Mouse (Mus musculus) liver, embryonic 14.5 days (tissue): ENCODE data around the gene 2900011O08Rik. TPM values are rescaled to one million over a fixed set of nuclear protein-coding genes. Genes with fewer than 3 reads are reported as not detected.

ENCODE experiments used
- ATAC-seq: fragments of 200-750 bp; cut with Nextera tagmentation; 2 replicates; pipeline ENCODE4 v1.8.0; 2017; ENCODE audit warnings: moderate number of reproducible peaks, mild to moderate bottlenecking, moderate library complexity; ENCODE audit not compliant: insufficient read depth
- DNase-seq, 3 experiments: peaks; one replicate each; pipeline ENCODE4 v3.0.0-alpha.2; 2012 to 2013; ENCODE audit warnings: low read depth in 3 of 3, low spot score in 3 of 3
- H3K27ac ChIP-seq: fragments of 300-500 bp; sonication (generic); 2 replicates; pipeline ENCODE4 v1.5.1; 2014; ENCODE audit warnings: moderate library complexity, mild to moderate bottlenecking, control low read depth, inconsistent platforms
- H3K27me3 ChIP-seq: fragments of 300-500 bp; sonication (generic); 2 replicates; pipeline ENCODE4 v1.6.1; 2014; ENCODE audit warnings: mild to moderate bottlenecking, low read length, moderate library complexity; ENCODE audit not compliant: control insufficient read depth, insufficient read depth
- H3K36me3 ChIP-seq: fragments of 300-500 bp; sonication (generic); replicated peaks from 2 replicates; pipeline ENCODE4 v1.6.1; 2014; ENCODE audit warnings: low read depth; ENCODE audit not compliant: control insufficient read depth, insufficient read depth
- H3K4me1 ChIP-seq, 2 experiments: fragments of 200-500 bp in 1 of 2; fragments of 300-500 bp in 1 of 2; sonication (generic) in 1 of 2; replicated peaks; 2 replicates each; pipeline ENCODE4 v1.6.1; 2012 to 2014; ENCODE audit warnings: antibody characterized with exemption in 1 of 2, inconsistent platforms in 1 of 2, low read length in 1 of 2; ENCODE audit not compliant: control insufficient read depth in 2 of 2, insufficient read depth in 2 of 2
- H3K4me2 ChIP-seq: fragments of 300-500 bp; sonication (generic); 2 replicates; pipeline ENCODE4 v1.6.1; 2014; ENCODE audit warnings: low read depth, mild to moderate bottlenecking, control low read depth, moderate library complexity
- H3K4me3 ChIP-seq, 2 experiments: fragments of 200-500 bp in 1 of 2; fragments of 300-500 bp in 1 of 2; sonication (generic) in 1 of 2; 2 replicates each; pipeline ENCODE4 v1.5.1; 2012 to 2014; ENCODE audit warnings: low read depth in 2 of 2, low read length in 2 of 2, mild to moderate bottlenecking in 2 of 2, control low read depth in 1 of 2, inconsistent platforms in 1 of 2, moderate library complexity in 1 of 2; ENCODE audit not compliant: insufficient read depth in 1 of 2
- H3K9ac ChIP-seq: fragments of 300-500 bp; sonication (generic); replicated peaks from 2 replicates; pipeline ENCODE4 v1.6.1; 2014; ENCODE audit warnings: mild to moderate bottlenecking, control low read depth, moderate library complexity
- H3K9me3 ChIP-seq: fragments of 300-500 bp; sonication (generic); 2 replicates; pipeline ENCODE4 v1.6.1; 2016; ENCODE audit warnings: low read length, mixed read lengths; ENCODE audit not compliant: control insufficient read depth
- CTCF ChIP-seq: IDR thresholded peaks from 2 replicates; pipeline ENCODE4 v1.5.1; 2016; ENCODE audit warnings: antibody characterized with exemption, low read depth, control low read depth
- EP300 ChIP-seq: IDR thresholded peaks from 2 replicates; pipeline ENCODE4 v1.6.1; 2016; ENCODE audit warnings: antibody characterized with exemption, low read depth
- WGBS: fragments of 180-500 bp; shearing (Covaris S2); extraction: QIAGEN DNeasy Blood & Tissue Kit; methylation state at CpG from one replicate; pipeline ENCODE4 v1.1.7; 2014; ENCODE audit not compliant: insufficient replicate concordance; 5-methylcytosine and 5-hydroxymethylcytosine counted together
- polyA plus RNA-seq, 2 experiments: library from polyadenylated mRNA; depleted of rRNA in 1 of 2; stranded (reverse) in 1 of 2; unstranded in 1 of 2; fragments of >200 nt; fragmentation: Nextera tagmentation in 1 of 2; extraction: Ambion mirVana in 1 of 2; gene quantifications; 2 replicates each; pipeline versions ENCODE4 v1.2.1 to v1.2.3; 2012 to 2014

The 2900011O08Rik gene
- polyA plus RNA-seq, 2 experiments: 0.08 to 0.11 TPM

- H3K36me3 ChIP-seq: no peaks in the 10 kb centered on the region
- H3K27ac ChIP-seq: no peak overlapping the region
- no peak overlapping the region for H3K9ac ChIP-seq
- no peaks in the 10 kb centered on the region for H3K4me1 ChIP-seq
- no peak for TF ChIP-seq CTCF
- no peak for TF ChIP-seq EP300
- H3K4me3 ChIP-seq: no peak overlapping the region
- no peak overlapping the region for H3K4me2 ChIP-seq
- no peak for DNase-seq
- WGBS: 72% methylated on average over 2 of the region's 2 CpGs
- H3K27me3 ChIP-seq: no peaks in the 10 kb centered on the region
- H3K9me3 ChIP-seq: no peaks in the 10 kb centered on the region
- no peak for ATAC-seq
Observed at GRCm38 (mm10) chr16:14052221-14052620, 65.8 kb downstream of the 2900011O08Rik start.

GRCm38 (mm10) chr16:14053116-14053515 is 66.7 kb downstream of the 2900011O08Rik start:
- ATAC-seq (no peak), DNase-seq (no peak)
- no peaks in the 10 kb centered on the region for H3K36me3 ChIP-seq
- no peak overlapping the region for H3K4me2 ChIP-seq
- H3K9ac ChIP-seq: no peak overlapping the region
- no peaks in the 10 kb centered on the region for H3K9me3 ChIP-seq
- H3K4me3 ChIP-seq: no peak overlapping the region
- 63% methylated on average over 5 of the region's 5 CpGs for WGBS
- TF ChIP-seq CTCF (no peak), EP300 (no peak)
- H3K27ac ChIP-seq: no peak overlapping the region
- H3K27me3 ChIP-seq: no peaks in the 10 kb centered on the region
- no peaks in the 10 kb centered on the region for H3K4me1 ChIP-seq

GRCm38 (mm10) chr16:14055271-14055670 is 68.9 kb downstream of the 2900011O08Rik start:
- Histone ChIP-seq H3K9ac (no peak overlapping the region), H3K27me3 (no peaks in the 10 kb centered on the region), H3K4me3 (no peak overlapping the region), H3K4me1 (no peaks in the 10 kb centered on the region), H3K4me2 (no peak overlapping the region), H3K27ac (no peak overlapping the region), H3K9me3 (no peaks in the 10 kb centered on the region), H3K36me3 (no peaks in the 10 kb centered on the region)
- TF ChIP-seq EP300 (no peak), CTCF (no peak)
- ATAC-seq (no peak), DNase-seq (no peak)
- 60% methylated on average over 1 of the region's 1 CpGs for WGBS

GRCm38 (mm10) chr16:14056734-14057133 is 70.3 kb downstream of the 2900011O08Rik start:
- H3K4me1 ChIP-seq: no peaks in the 10 kb centered on the region
- H3K36me3 ChIP-seq: no peaks in the 10 kb centered on the region
- WGBS: 42% methylated on average over 4 of the region's 4 CpGs
- no peak overlapping the region for H3K4me2 ChIP-seq
- H3K4me3 ChIP-seq: no peak overlapping the region
- DNase-seq: no peak
- H3K9ac ChIP-seq: no peak overlapping the region
- TF ChIP-seq EP300: no peak
- TF ChIP-seq CTCF: no peak
- no peak for ATAC-seq
- no peaks in the 10 kb centered on the region for H3K27me3 ChIP-seq
- H3K9me3 ChIP-seq: no peaks in the 10 kb centered on the region
- H3K27ac ChIP-seq: no peak overlapping the region

- 24% methylated on average over 1 of the region's 1 CpGs for WGBS
- H3K27me3 ChIP-seq: no peaks in the 10 kb centered on the region
- DNase-seq (no peak), ATAC-seq (no peak)
- no peak overlapping the region for H3K9ac ChIP-seq
- no peaks in the 10 kb centered on the region for H3K9me3 ChIP-seq
- H3K4me3 ChIP-seq: no peak overlapping the region
- no peak overlapping the region for H3K4me2 ChIP-seq
- TF ChIP-seq EP300: no peak
- TF ChIP-seq CTCF: no peak
- H3K36me3 ChIP-seq: no peaks in the 10 kb centered on the region
- H3K4me1 ChIP-seq: no peaks in the 10 kb centered on the region
- H3K27ac ChIP-seq: no peak overlapping the region
Observed at GRCm38 (mm10) chr16:14058541-14058940, 72.1 kb downstream of the 2900011O08Rik start.
